Mouse (Mus musculus) embryonic facial prominence, embryonic 13.5 days (tissue): ENCODE measurements around the gene Cyp2w1. TPM values are rescaled to one million over a fixed set of nuclear protein-coding genes. Genes with fewer than 3 reads are reported as not detected.
"Not testable (repeated sequence)": the region's sequence is repeated elsewhere in the genome, so short reads cannot be mapped to it uniquely, and the experiment has no call there.

Experiments
- ATAC-seq: fragments of 200-750 bp; cut with Nextera tagmentation; 2 replicates; pipeline ENCODE4 v1.8.0; 2017; ENCODE audit warnings: low read depth; ENCODE audit not compliant: insufficient number of reproducible peaks, insufficient read depth, low FRiP score, low TSS enrichment
- H3K27ac ChIP-seq: fragments of 300-500 bp; sonication (generic); 2 replicates; pipeline ENCODE4 v1.5.1; 2015; ENCODE audit warnings: moderate library complexity, mild to moderate bottlenecking, inconsistent platforms
- H3K27me3 ChIP-seq: fragments of 300-500 bp; sonication (generic); 2 replicates; pipeline ENCODE4 v1.6.1; 2015; ENCODE audit warnings: mild to moderate bottlenecking, inconsistent platforms
- H3K36me3 ChIP-seq: fragments of 300-500 bp; sonication (generic); 2 replicates; pipeline ENCODE4 v1.6.1; 2015; ENCODE audit warnings: mild to moderate bottlenecking, inconsistent platforms
- H3K4me1 ChIP-seq: fragments of 300-500 bp; sonication (generic); 2 replicates; pipeline ENCODE4 v1.6.1; 2015; ENCODE audit warnings: inconsistent platforms
- H3K4me2 ChIP-seq: fragments of 300-500 bp; sonication (generic); 2 replicates; pipeline ENCODE4 v1.6.1; 2015; ENCODE audit warnings: moderate library complexity, mild to moderate bottlenecking, inconsistent platforms
- H3K4me3 ChIP-seq: fragments of 300-500 bp; sonication (generic); 2 replicates; pipeline ENCODE4 v1.5.1; 2015; ENCODE audit warnings: mild to moderate bottlenecking, inconsistent platforms
- H3K9ac ChIP-seq: fragments of 300-500 bp; sonication (generic); 2 replicates; pipeline ENCODE4 v1.6.1; 2015; ENCODE audit warnings: mild to moderate bottlenecking, inconsistent platforms
- H3K9me3 ChIP-seq: fragments of 300-500 bp; sonication (generic); 2 replicates; pipeline ENCODE4 v1.6.1; 2016; ENCODE audit warnings: inconsistent platforms
- WGBS: fragments of 180-500 bp; shearing (Covaris S2); methylation state at CpG from one replicate; pipeline ENCODE4 v1.1.7; 2015; ENCODE audit warnings: mixed read lengths; 5-methylcytosine and 5-hydroxymethylcytosine counted together
- polyA plus RNA-seq: library from polyadenylated mRNA; unstranded; fragments of >200 nt; fragmentation: Nextera tagmentation; extraction: Ambion mirVana; gene quantifications from 2 replicates; pipeline ENCODE4 v1.2.1, GENCODE M21; 2015

Cyp2w1 gene
- polyA plus RNA-seq, 1 experiment from 2014 or later: 17.0 TPM

GRCm38 (mm10) chr5:139388694-139389675 lies 36.6 kb downstream of the Cyp2w1 start:
- Histone ChIP-seq H3K9me3 (no peaks in the 10 kb centered on the region), H3K4me1 (peaks cover 38% of the 10 kb centered on the region), H3K36me3 (no peaks in the 10 kb centered on the region), H3K27me3 (no peaks in the 10 kb centered on the region), H3K9ac (peak overlapping the region; percentile 46; the same call in 1 of the 2 replicates), H3K4me2 (no peak overlapping the region), H3K4me3 (no peak overlapping the region), H3K27ac (peak overlapping the region; percentile 85)
- WGBS: 65% methylated on average over 17 of the region's 17 CpGs
- ATAC-seq: no peak

GRCm38 (mm10) chr5:139389676-139390061 lies 37.3 kb downstream of the Cyp2w1 start:
- Histone ChIP-seq H3K27ac (peak overlapping the region; percentile 85), H3K9ac (peak overlapping the region; percentile 46; the same call in 1 of the 2 replicates), H3K4me2 (no peak overlapping the region), H3K27me3 (no peaks in the 10 kb centered on the region), H3K9me3 (no peaks in the 10 kb centered on the region), H3K4me3 (no peak overlapping the region), H3K4me1 (peaks cover 41% of the 10 kb centered on the region), H3K36me3 (no peaks in the 10 kb centered on the region)
- 17% methylated on average over 6 of the region's 6 CpGs for WGBS
- ATAC-seq: no peak

GRCm38 (mm10) chr5:139390324-139391119 lies 38.1 kb downstream of the Cyp2w1 start:
- H3K36me3 ChIP-seq, H3K9me3 ChIP-seq, H3K27me3 ChIP-seq, H3K4me2 ChIP-seq, H3K4me3 ChIP-seq, ATAC-seq: not testable (repeated sequence)
- WGBS: 70% methylated on average over 5 of the region's 5 CpGs
- Histone ChIP-seq H3K4me1 (peaks cover 45% of the 10 kb centered on the region), H3K27ac (peak overlapping the region; percentile 85; the same call in 1 of the 2 replicates), H3K9ac (0 out of 2 replicates have a peak overlapping the region, but pooled peaks have one; percentile 27)

- H3K27me3 ChIP-seq: no peaks in the 10 kb centered on the region
- H3K4me2 ChIP-seq: no peak overlapping the region
- 79% methylated on average over 11 of the region's 11 CpGs for WGBS
- peaks cover 45% of the 10 kb centered on the region for H3K4me1 ChIP-seq
- no peak for ATAC-seq
- H3K36me3 ChIP-seq: no peaks in the 10 kb centered on the region
- no peak overlapping the region for H3K4me3 ChIP-seq
- H3K27ac ChIP-seq: no peak overlapping the region; the same call in 1 of the 2 replicates
- H3K9me3 ChIP-seq: no peaks in the 10 kb centered on the region
- H3K9ac ChIP-seq: 0 out of 2 replicates have a peak overlapping the region, but pooled peaks have one; percentile 27
Measured at GRCm38 (mm10) chr5:139391309-139391990, 39.0 kb downstream of the Cyp2w1 start.

GRCm38 (mm10) chr5:139392219-139393196 lies 40.1 kb downstream of the Cyp2w1 start:
- ATAC-seq: no peak
- peaks cover 44% of the 10 kb centered on the region for H3K4me1 ChIP-seq
- WGBS: 94% methylated on average over 37 of the region's 37 CpGs
- H3K36me3 ChIP-seq: no peaks in the 10 kb centered on the region
- no peak overlapping the region for H3K4me2 ChIP-seq
- no peak overlapping the region for H3K27ac ChIP-seq
- no peaks in the 10 kb centered on the region for H3K9me3 ChIP-seq
- H3K4me3 ChIP-seq: no peak overlapping the region
- H3K9ac ChIP-seq: no peak overlapping the region
- no peaks in the 10 kb centered on the region for H3K27me3 ChIP-seq

- no peak for ATAC-seq
- Histone ChIP-seq H3K4me3 (no peak overlapping the region), H3K36me3 (no peaks in the 10 kb centered on the region), H3K27me3 (no peaks in the 10 kb centered on the region), H3K4me1 (peaks cover 39% of the 10 kb centered on the region), H3K27ac (no peak overlapping the region), H3K4me2 (no peak overlapping the region), H3K9me3 (no peaks in the 10 kb centered on the region), H3K9ac (no peak overlapping the region)
- 90% methylated on average over 16 of the region's 16 CpGs for WGBS
Measured at GRCm38 (mm10) chr5:139393197-139393588, 40.8 kb downstream of the Cyp2w1 start.

- Histone ChIP-seq H3K4me3 (no peak overlapping the region), H3K27ac (peak overlapping the region; percentile 11; the same call in 1 of the 2 replicates), H3K4me2 (no peak overlapping the region), H3K36me3 (no peaks in the 10 kb centered on the region), H3K9me3 (no peaks in the 10 kb centered on the region), H3K9ac (no peak overlapping the region), H3K4me1 (peaks cover 36% of the 10 kb centered on the region), H3K27me3 (no peaks in the 10 kb centered on the region)
- no peak for ATAC-seq
- WGBS: 57% methylated on average over 7 of the region's 7 CpGs
Measured at GRCm38 (mm10) chr5:139394399-139394798, 42.0 kb downstream of the Cyp2w1 start.

GRCm38 (mm10) chr5:139395528-139395927 lies 43.1 kb downstream of the Cyp2w1 start:
- no peaks in the 10 kb centered on the region for H3K9me3 ChIP-seq
- no peak overlapping the region for H3K27ac ChIP-seq
- no peak overlapping the region for H3K4me2 ChIP-seq
- H3K9ac ChIP-seq: no peak overlapping the region
- no peaks in the 10 kb centered on the region for H3K36me3 ChIP-seq
- H3K4me3 ChIP-seq: no peak overlapping the region
- peaks cover 27% of the 10 kb centered on the region for H3K4me1 ChIP-seq
- WGBS: 88% methylated on average over 4 of the region's 4 CpGs
- no peak for ATAC-seq
- no peaks in the 10 kb centered on the region for H3K27me3 ChIP-seq

GRCm38 (mm10) chr5:139397359-139397916 lies 45.0 kb downstream of the Cyp2w1 start:
- WGBS: 88% methylated on average over 4 of the region's 4 CpGs
- Histone ChIP-seq H3K4me3 (no peak overlapping the region), H3K27me3 (no peaks in the 10 kb centered on the region), H3K4me2 (no peak overlapping the region), H3K4me1 (peaks cover 20% of the 10 kb centered on the region; the same call in 1 of the 2 replicates), H3K9ac (no peak overlapping the region), H3K36me3 (no peaks in the 10 kb centered on the region), H3K27ac (no peak overlapping the region), H3K9me3 (no peaks in the 10 kb centered on the region)
- no peak for ATAC-seq
